Mouse (Mus musculus) stomach, postnatal 0 days (tissue): ENCODE measurements around the gene Smg1. TPM values are rescaled to one million over a fixed set of nuclear protein-coding genes. Genes with fewer than 3 reads are reported as not detected.

Experiments used
- ATAC-seq: fragments of 200-750 bp; cut with Nextera tagmentation; 2 replicates; pipeline ENCODE4 v1.8.0; 2017; ENCODE audit not compliant: low FRiP score, low TSS enrichment
- DNase-seq: peaks from one replicate; pipeline ENCODE4 v3.0.0-alpha.2; 2016; ENCODE audit warnings: low spot score
- H3K27ac ChIP-seq: fragments of 300-500 bp; sonication (generic); replicated peaks from 2 replicates; pipeline ENCODE4 v1.5.1; 2014; ENCODE audit warnings: mild to moderate bottlenecking, control low read depth
- H3K27me3 ChIP-seq: fragments of 300-500 bp; sonication (generic); 2 replicates; pipeline ENCODE4 v1.6.1; 2014; ENCODE audit warnings: low read length; ENCODE audit not compliant: control insufficient read depth, insufficient read depth
- H3K36me3 ChIP-seq: fragments of 300-500 bp; sonication (generic); 2 replicates; pipeline ENCODE4 v1.6.1; 2014; ENCODE audit warnings: low read length, mixed read lengths; ENCODE audit not compliant: control insufficient read depth, insufficient read depth
- H3K4me1 ChIP-seq: fragments of 300-500 bp; sonication (generic); replicated peaks from 2 replicates; pipeline ENCODE4 v1.6.1; 2014; ENCODE audit warnings: antibody characterized with exemption; ENCODE audit not compliant: control insufficient read depth, insufficient read depth
- H3K4me2 ChIP-seq: fragments of 300-500 bp; sonication (generic); replicated peaks from 2 replicates; pipeline ENCODE4 v1.6.1; 2014; ENCODE audit warnings: low read depth, mild to moderate bottlenecking, control low read depth, moderate library complexity
- H3K4me3 ChIP-seq: fragments of 300-500 bp; sonication (generic); 2 replicates; pipeline ENCODE4 v1.5.1; 2014; ENCODE audit warnings: low read depth, low read length, control low read depth
- H3K9ac ChIP-seq: fragments of 300-500 bp; sonication (generic); 2 replicates; pipeline ENCODE4 v1.6.1; 2014; ENCODE audit warnings: mild to moderate bottlenecking, low read length, control low read depth, mixed read lengths
- H3K9me3 ChIP-seq: fragments of 300-500 bp; sonication (generic); 2 replicates; pipeline ENCODE4 v1.6.1; 2016; ENCODE audit warnings: low read length; ENCODE audit not compliant: control insufficient read depth
- CTCF ChIP-seq: IDR thresholded peaks from 2 replicates; pipeline ENCODE4 v1.5.1; 2016; ENCODE audit warnings: antibody characterized with exemption, low read depth, mild to moderate bottlenecking, moderate library complexity
- EP300 ChIP-seq: optimal IDR thresholded peaks from 2 replicates; pipeline ENCODE3; 2016; ENCODE audit warnings: antibody characterized with exemption
- WGBS: fragments of 180-500 bp; shearing (Covaris S2); extraction: QIAGEN DNeasy Blood & Tissue Kit; methylation state at CpG from one replicate; pipeline ENCODE4 v1.1.7; 2014; 5-methylcytosine and 5-hydroxymethylcytosine counted together
- polyA plus RNA-seq: library from polyadenylated mRNA; unstranded; fragments of >200 nt; fragmentation: Nextera tagmentation; extraction: Ambion mirVana; gene quantifications from 2 replicates; pipeline ENCODE4 v1.2.1, GENCODE M21; 2015

Gene Smg1
- polyA plus RNA-seq, 1 experiment from 2014 or later = 8.5 TPM

DNA sequence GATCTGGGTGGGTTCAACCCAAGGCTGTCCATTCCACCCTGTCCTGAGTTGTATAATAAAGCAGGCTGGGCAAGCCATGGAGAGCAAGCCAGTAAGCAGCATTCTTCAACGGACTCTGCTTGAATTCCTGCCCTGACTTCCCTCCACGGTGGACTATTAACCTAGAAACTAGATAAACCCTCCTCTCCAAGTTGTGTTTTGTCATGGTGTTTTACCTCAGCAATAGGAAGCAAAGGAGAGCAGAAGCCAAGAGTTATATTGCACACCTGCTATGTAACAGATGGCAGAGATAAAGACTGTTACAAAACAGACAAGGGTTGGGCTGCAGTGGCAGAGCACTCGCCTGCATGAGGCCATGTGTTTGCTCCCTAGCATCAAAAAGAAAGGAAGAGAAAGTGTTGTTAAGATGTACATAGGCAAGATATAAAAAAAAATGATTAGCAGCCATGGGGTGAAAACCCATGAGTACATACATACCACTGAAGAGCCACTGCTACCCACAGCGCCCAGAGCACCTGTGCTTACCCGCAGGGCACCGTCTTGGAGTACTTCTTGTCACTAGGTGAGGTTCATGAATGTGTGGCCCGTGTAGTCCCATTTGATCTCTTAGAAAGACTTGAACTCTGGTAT, 16.3 kb upstream of the Smg1 start:
- no peak overlapping the region for H3K27ac ChIP-seq

GRCm38 (mm10) chr7:118258451-118258850, 15.0 kb upstream of the Smg1 start:
- Histone ChIP-seq H3K4me3 (no peak overlapping the region), H3K4me1 (no peaks in the 10 kb centered on the region), H3K9ac (no peak overlapping the region), H3K36me3 (no peaks in the 10 kb centered on the region), H3K27me3 (no peaks in the 10 kb centered on the region), H3K4me2 (no peak overlapping the region), H3K27ac (no peak overlapping the region), H3K9me3 (no peaks in the 10 kb centered on the region)
- DNase-seq = no peak
- no peak for ATAC-seq
- TF ChIP-seq EP300 (no peak), CTCF (no peak)

More for the DNA sequence above, 16.3 kb upstream of the Smg1 start:
- Histone ChIP-seq H3K9ac (no peak overlapping the region), H3K4me1 (no peaks in the 10 kb centered on the region), H3K36me3 (no peaks in the 10 kb centered on the region), H3K4me2 (no peak overlapping the region), H3K9me3 (no peaks in the 10 kb centered on the region), H3K4me3 (no peak overlapping the region), H3K27me3 (no peaks in the 10 kb centered on the region)
- DNase-seq (no peak), ATAC-seq (no peak; the same call in 1 of the 2 replicates)
- 85% methylated on average over 7 of the region's 7 CpGs for WGBS
- TF ChIP-seq CTCF = no peak
- no peak for TF ChIP-seq EP300

DNA sequence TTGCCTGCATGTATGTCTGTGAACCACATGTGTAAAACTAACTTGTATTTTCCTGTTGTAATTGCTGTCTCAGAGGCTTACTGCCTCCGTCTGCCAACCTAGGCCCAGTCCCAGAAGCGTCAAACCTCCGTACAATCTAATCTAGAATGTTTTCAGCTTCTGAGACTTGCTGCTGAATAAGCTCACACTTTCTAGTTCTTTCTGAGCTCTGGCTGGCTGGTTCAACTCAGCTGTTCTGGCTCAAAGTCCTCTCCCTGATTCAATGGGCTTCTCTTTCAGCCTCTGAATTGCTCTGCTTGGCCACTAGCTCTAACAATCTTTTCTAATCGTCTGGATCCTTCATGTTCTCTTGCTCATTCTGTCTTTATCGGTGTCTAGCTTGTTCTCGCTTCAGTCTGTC, 13.3 kb upstream of the Smg1 start:
- no peak for TF ChIP-seq EP300
- TF ChIP-seq CTCF = no peak
- H3K27me3 ChIP-seq = no peaks in the 10 kb centered on the region
- no peaks in the 10 kb centered on the region for H3K36me3 ChIP-seq
- H3K4me3 ChIP-seq = no peak overlapping the region
- no peak for DNase-seq
- ATAC-seq = no peak
- no peak overlapping the region for H3K4me2 ChIP-seq
- 80% methylated on average over 6 of the region's 6 CpGs for WGBS
- H3K9ac ChIP-seq = no peak overlapping the region
- no peaks in the 10 kb centered on the region for H3K4me1 ChIP-seq
- H3K9me3 ChIP-seq = no peaks in the 10 kb centered on the region
- no peak overlapping the region for H3K27ac ChIP-seq

DNA sequence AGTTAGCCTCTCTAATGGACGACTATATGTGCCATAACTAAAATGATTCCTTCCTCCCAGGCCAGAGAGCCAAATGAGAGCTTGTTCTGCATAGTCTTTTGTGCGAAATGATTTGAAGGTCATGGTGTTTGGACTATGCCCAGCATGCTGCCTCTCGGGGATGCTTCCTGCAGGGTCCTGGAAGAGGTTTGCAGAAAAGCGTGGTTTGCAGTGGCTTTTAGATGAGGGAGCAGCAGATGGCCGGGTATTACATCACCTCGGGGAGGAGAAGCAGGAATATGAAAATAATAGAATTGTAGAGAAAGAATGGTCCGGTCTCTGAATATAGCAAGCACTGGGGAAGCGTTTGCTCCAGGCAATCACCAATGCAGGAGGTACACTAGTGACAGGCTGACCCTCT, 11.0 kb upstream of the Smg1 start:
- Histone ChIP-seq H3K36me3 (no peaks in the 10 kb centered on the region), H3K4me1 (no peaks in the 10 kb centered on the region), H3K9me3 (no peaks in the 10 kb centered on the region), H3K27me3 (no peaks in the 10 kb centered on the region), H3K4me2 (no peak overlapping the region), H3K9ac (no peak overlapping the region), H3K4me3 (no peak overlapping the region), H3K27ac (no peak overlapping the region)
- WGBS = 57% methylated on average over 8 of the region's 8 CpGs
- TF ChIP-seq CTCF = no peak
- TF ChIP-seq EP300 = no peak
- ATAC-seq = no peak
- DNase-seq = no peak

DNA sequence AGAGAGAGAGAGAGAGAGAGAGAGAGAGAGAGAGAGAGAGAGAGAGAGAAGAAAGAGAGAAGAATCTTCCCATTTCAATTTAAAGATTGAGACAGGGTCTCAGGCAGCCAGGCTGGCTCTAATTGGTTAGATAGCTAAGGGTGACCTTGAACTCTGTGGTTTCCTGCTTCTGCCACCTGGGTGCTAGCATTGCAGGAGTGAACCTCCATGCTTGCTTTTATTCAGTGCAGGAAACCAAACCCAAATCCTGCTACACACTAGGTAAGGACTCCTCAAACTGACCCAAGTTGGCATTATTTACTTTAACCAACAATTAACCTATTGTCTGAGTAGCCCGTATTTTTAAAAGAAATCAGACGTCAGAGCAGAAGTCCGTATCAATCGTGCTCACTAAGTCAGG, 10.5 kb upstream of the Smg1 start:
- no peak overlapping the region for H3K27ac ChIP-seq
- no peak for TF ChIP-seq EP300
- TF ChIP-seq CTCF = no peak
- no peak overlapping the region for H3K4me2 ChIP-seq
- DNase-seq (no peak), ATAC-seq (no peak)
- H3K27me3 ChIP-seq = no peaks in the 10 kb centered on the region
- no peak overlapping the region for H3K4me3 ChIP-seq
- H3K36me3 ChIP-seq = no peaks in the 10 kb centered on the region
- no peaks in the 10 kb centered on the region for H3K4me1 ChIP-seq
- H3K9me3 ChIP-seq = no peaks in the 10 kb centered on the region
- 49% methylated on average over 4 of the region's 4 CpGs for WGBS
- H3K9ac ChIP-seq = no peak overlapping the region

DNA sequence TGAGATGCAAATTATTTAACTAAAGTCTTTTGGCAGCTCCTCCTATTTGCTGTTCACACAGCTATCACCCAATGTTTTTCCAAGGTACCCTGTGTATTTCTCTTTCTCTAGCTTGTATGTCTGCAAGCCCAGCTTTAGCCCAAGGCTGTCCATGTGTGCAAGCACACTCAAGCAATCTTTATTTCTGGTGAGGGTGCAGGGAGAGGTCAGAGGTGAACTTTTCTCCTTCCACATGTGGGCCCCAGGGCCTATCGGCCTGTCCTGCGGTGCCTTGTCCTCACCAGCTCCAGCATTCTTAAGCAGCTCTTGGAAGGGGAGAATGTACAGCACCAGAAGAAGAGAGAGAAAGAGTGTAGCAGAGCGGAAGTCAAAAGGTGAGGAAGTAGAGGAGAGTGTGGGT, 9.5 kb upstream of the Smg1 start:
- Histone ChIP-seq H3K27ac (peak overlapping the region; percentile 81), H3K4me3 (no peak overlapping the region), H3K9ac (no peak overlapping the region), H3K36me3 (no peaks in the 10 kb centered on the region), H3K4me1 (no peaks in the 10 kb centered on the region), H3K27me3 (no peaks in the 10 kb centered on the region), H3K9me3 (no peaks in the 10 kb centered on the region), H3K4me2 (no peak overlapping the region)
- WGBS = 82% methylated on average over 3 of the region's 3 CpGs
- no peak for TF ChIP-seq CTCF
- no peak for TF ChIP-seq EP300
- no peak for DNase-seq
- ATAC-seq = no peak
